Mouse (Mus musculus) yolk sac, embryonic 10.5 days (tissue): Measurements from ENCODE around the gene Gps1.
A peak's percentile ranks its signal among the peaks of the same experiment; 100 is the strongest.
"Not testable (repeated sequence)": the region's sequence is repeated elsewhere in the genome, so short reads cannot be mapped to it uniquely, and the experiment has no call there.

Experiments
- DNase-seq: peaks from one replicate; pipeline ENCODE4 v3.0.0-alpha.2; 2017; ENCODE audit warnings: low spot score

The Gps1 gene

GRCm38 (mm10) chr11:120785145-120785544, 1.1 kb downstream of the Gps1 start:
- DNase-seq: no peak

GRCm38 (mm10) chr11:120788460-120788859, 4.4 kb downstream of the Gps1 start:
- DNase-seq: not testable (repeated sequence)

- DNase-seq: no peak
Measured at GRCm38 (mm10) chr11:120789355-120789754, 5.3 kb downstream of the Gps1 start.

- no peak for DNase-seq
Measured at GRCm38 (mm10) chr11:120789810-120790209, 5.7 kb downstream of the Gps1 start.

GRCm38 (mm10) chr11:120792652-120793051, 8.6 kb downstream of the Gps1 start:
- DNase-seq: no peak

GRCm38 (mm10) chr11:120795756-120796613, 11.9 kb downstream of the Gps1 start, which contains the start of gene Dus1l:
Dus1l (minus strand) TSS chr11:120796403.
- DNase-seq: peak; percentile 96

GRCm38 (mm10) chr11:120796614-120796946, 12.5 kb downstream of the Gps1 start:
- DNase-seq: no peak

- DNase-seq: no peak
Measured at GRCm38 (mm10) chr11:120798244-120798643, 14.2 kb downstream of the Gps1 start.

GRCm38 (mm10) chr11:120799316-120799890, 15.3 kb downstream of the Gps1 start:
- DNase-seq: no peak

- DNase-seq: peak; percentile 79
Measured at GRCm38 (mm10) chr11:120800061-120800904, 16.2 kb downstream of the Gps1 start.

- no peak for DNase-seq
Measured at GRCm38 (mm10) chr11:120804274-120804673, 20.2 kb downstream of the Gps1 start.

- no peak for DNase-seq
Measured at GRCm38 (mm10) chr11:120804769-120805168, 20.7 kb downstream of the Gps1 start.

GRCm38 (mm10) chr11:120805375-120806298, 21.6 kb downstream of the Gps1 start:
- DNase-seq: peak; percentile 74

GRCm38 (mm10) chr11:120808010-120808409, 23.9 kb downstream of the Gps1 start:
- DNase-seq: no peak

GRCm38 (mm10) chr11:120812068-120812467, 28.0 kb downstream of the Gps1 start:
- DNase-seq: no peak

- DNase-seq: no peak
Measured at GRCm38 (mm10) chr11:120817358-120817757, 33.3 kb downstream of the Gps1 start.

- DNase-seq: no peak
Measured at GRCm38 (mm10) chr11:120818251-120818650, 34.2 kb downstream of the Gps1 start.

GRCm38 (mm10) chr11:120819556-120819955, 35.5 kb downstream of the Gps1 start:
- no peak for DNase-seq

- no peak for DNase-seq
Measured at GRCm38 (mm10) chr11:120820546-120820945, 36.5 kb downstream of the Gps1 start.

- no peak for DNase-seq
Measured at GRCm38 (mm10) chr11:120821076-120821922, 37.2 kb downstream of the Gps1 start.

- no peak for DNase-seq
Measured at GRCm38 (mm10) chr11:120822321-120822720, 38.2 kb downstream of the Gps1 start.
